Mouse (Mus musculus): ENCODE data around the gene Slc25a10.

GRCm38 (mm10) chr11:120447179-120447578 is 44.5 kb upstream of the Slc25a10 start:
- TF ChIP-seq CTCF (IDR thresholded peaks at IDR 0.05; ENCODE audit: control insufficient read depth, insufficient read depth, insufficient replicate concordance, low read depth, low read length), result no peak
- TF ChIP-seq POLR2A (IDR thresholded peaks at IDR 0.05; ENCODE audit: control insufficient read depth, low read depth, low read length), result no peak

Measured in testis, adult 2 months (tissue).